Mouse (Mus musculus): ENCODE results near the gene Chp2.

DNA sequence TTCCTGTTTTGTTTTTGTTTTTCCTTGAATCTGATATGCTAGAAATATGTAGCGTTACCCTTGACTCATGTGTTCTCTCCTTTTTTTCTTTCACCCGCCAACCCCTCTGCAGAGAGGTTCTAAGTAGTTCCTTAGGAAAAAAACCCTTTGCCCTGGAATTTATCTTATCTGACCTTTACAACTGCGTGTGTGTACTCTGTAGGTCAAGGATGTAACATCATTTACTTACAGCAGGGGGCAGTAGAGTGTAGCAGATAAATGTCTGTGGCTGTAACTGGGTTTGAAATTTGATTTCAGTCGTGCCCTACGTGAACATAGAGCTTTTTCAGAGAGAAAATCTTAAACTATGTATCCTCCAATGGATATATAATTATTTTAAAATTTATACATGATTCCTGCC is 20.0 kb upstream of the Chp2 start:
- TF ChIP-seq TAL1 (conservative IDR thresholded peaks at IDR 0.05; ENCODE audit: low read depth, low read length) (no peak), POLR2AphosphoS5 (IDR thresholded peaks at IDR 0.05; ENCODE audit: insufficient replicate concordance, low read depth, low read length) (no peak), CTCF (IDR thresholded peaks at IDR 0.05; ENCODE audit: low read depth, low read length) (0 out of 2 replicates have a peak, but pooled peaks have one; percentile 35), GATA2 (IDR thresholded peaks at IDR 0.05; ENCODE audit: borderline replicate concordance, low read depth, low read length) (no peak), GATA1 (IDR thresholded peaks at IDR 0.05; ENCODE audit: borderline replicate concordance, low read length) (no peak)
